ENCODE assay signal across 21 mouse cellular contexts in the genomic region with DNA sequence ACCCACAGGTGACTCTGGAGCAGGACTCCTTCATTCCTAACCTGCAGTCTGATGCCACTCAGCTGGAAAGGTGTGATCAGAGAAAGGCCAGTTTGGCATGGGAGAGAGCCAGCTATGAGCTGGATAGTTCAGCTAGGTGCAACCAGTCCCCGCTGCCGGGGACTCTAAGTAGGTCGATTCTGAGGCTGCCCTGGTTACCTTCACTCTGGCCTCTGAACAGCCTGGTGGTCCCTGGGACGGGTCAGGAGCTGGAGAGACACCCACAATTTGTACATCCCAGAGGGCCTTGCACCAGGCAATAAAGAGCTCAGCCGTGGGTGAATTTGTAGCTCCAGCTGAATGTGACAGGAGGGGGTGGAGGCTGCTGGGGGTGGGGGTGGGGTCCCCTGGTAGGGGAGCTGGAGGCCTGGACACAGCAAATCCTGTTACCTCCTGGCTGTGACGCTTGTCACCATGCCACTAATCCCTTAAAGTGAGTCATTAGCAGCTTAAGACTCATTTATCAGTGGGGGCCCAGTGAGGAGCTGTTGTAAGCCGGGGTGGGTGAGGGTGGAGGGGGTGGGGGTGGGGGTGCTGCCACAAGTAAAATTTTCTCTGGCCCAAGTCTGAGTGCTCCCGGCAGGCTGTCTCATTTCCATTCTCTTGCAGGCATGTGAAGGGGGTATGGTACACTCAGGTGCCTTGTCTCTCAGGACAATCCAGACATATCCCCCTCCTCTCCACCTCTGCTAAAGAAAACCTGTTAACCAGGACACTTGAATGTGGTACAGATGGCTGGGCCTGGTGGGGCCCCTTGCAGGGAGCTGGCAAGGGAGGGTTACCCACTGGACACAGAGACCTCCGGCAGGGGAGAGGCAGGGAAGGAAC.
DNase-seq lines count a peak whose midpoint lies in the region; ATAC-seq and TF ChIP-seq lines count a peak whose summit lies in the region.
"Had no signal": no experiment of that assay in that cellular context is flagged by ENCODE, and none has a peak within 500 bp of the region (broad histone marks: within the 10 kb centered on the region; RNA-seq: fewer than 3 reads in every experiment).

No protein-coding gene starts in this region.

- H3K4me1 ChIP-seq in forebrain, embryonic 10.5 days: peaks cover 28% of the 10 kb centered on the region
- peaks cover 22% of the 10 kb centered on the region for H3K4me1 ChIP-seq in forebrain, embryonic 15.5 days
- H3K4me1 ChIP-seq in forebrain, embryonic 12.5 days: peaks cover 19% of the 10 kb centered on the region
- H3K4me1 ChIP-seq in limb, embryonic 13.5 days: peaks cover 25% of the 10 kb centered on the region
- no peaks in the 10 kb centered on the region for H3K4me1 ChIP-seq in midbrain, postnatal 0 days (ENCODE audit: insufficient read depth, low read length)

- H3K27me3 ChIP-seq in forebrain, embryonic 10.5 days (ENCODE audit: poor library complexity, severe bottlenecking): peaks cover 40% of the 10 kb centered on the region
- H3K27me3 ChIP-seq in forebrain, embryonic 15.5 days: no peaks in the 10 kb centered on the region
- H3K27me3 ChIP-seq in forebrain, embryonic 12.5 days: no peaks in the 10 kb centered on the region
- H3K27me3 ChIP-seq in limb, embryonic 13.5 days: no peaks in the 10 kb centered on the region
- H3K27me3 ChIP-seq in midbrain, postnatal 0 days (ENCODE audit: insufficient read depth, low read length): no peaks in the 10 kb centered on the region; the same call in 1 of the 2 replicates
- H3K27me3 ChIP-seq: liver, embryonic 13.5 days; neural tube, embryonic 12.5 days had no signal

- intact Hi-C loops in heart, postnatal 25 days (cut with DNase I): no loop called here
- intact Hi-C loops in left cerebral cortex, postnatal 14 days (cut with DNase I): no loop called here

- H3K36me3 ChIP-seq in forebrain, embryonic 10.5 days (replicated peaks): peaks cover 9% of the 10 kb centered on the region
- H3K36me3 ChIP-seq in forebrain, embryonic 15.5 days: no peaks in the 10 kb centered on the region
- no peaks in the 10 kb centered on the region for H3K36me3 ChIP-seq in forebrain, embryonic 12.5 days (replicated peaks)
- H3K36me3 ChIP-seq in limb, embryonic 13.5 days: peaks cover 6% of the 10 kb centered on the region; the same call in 1 of the 2 replicates
- H3K36me3 ChIP-seq in midbrain, postnatal 0 days (ENCODE audit: insufficient read depth, low read length): no peaks in the 10 kb centered on the region

- WGBS in forebrain, embryonic 10.5 days: 26% methylated on average over 9 of the region's 9 CpGs
- 17% methylated on average over 9 of the region's 9 CpGs for WGBS in forebrain, embryonic 15.5 days
- WGBS in forebrain, embryonic 12.5 days: 21% methylated on average over 9 of the region's 9 CpGs
- WGBS in limb, embryonic 13.5 days: 35% methylated on average over 9 of the region's 9 CpGs
- WGBS in midbrain, postnatal 0 days: 23% methylated on average over 9 of the region's 9 CpGs

- no peaks in the 10 kb centered on the region for H3K9me3 ChIP-seq in forebrain, embryonic 10.5 days
- H3K9me3 ChIP-seq in forebrain, embryonic 15.5 days: no peaks in the 10 kb centered on the region
- no peaks in the 10 kb centered on the region for H3K9me3 ChIP-seq in forebrain, embryonic 12.5 days
- no peaks in the 10 kb centered on the region for H3K9me3 ChIP-seq in limb, embryonic 13.5 days
- no peaks in the 10 kb centered on the region for H3K9me3 ChIP-seq in midbrain, postnatal 0 days (ENCODE audit: low read length)
- H3K9me3 ChIP-seq: heart, embryonic 10.5 days; liver, embryonic 13.5 days; neural tube, embryonic 12.5 days had no signal

- no peak overlapping the region for H3K9ac ChIP-seq in forebrain, embryonic 15.5 days (replicated peaks)
- no peak overlapping the region for H3K9ac ChIP-seq in forebrain, embryonic 12.5 days
- H3K9ac ChIP-seq in limb, embryonic 13.5 days: 0 out of 2 replicates have a peak overlapping the region, but pooled peaks have one; percentile 25
- H3K9ac ChIP-seq in midbrain, postnatal 0 days (replicated peaks; ENCODE audit: low read length, poor library complexity, severe bottlenecking): no peak overlapping the region
- H3K9ac ChIP-seq: liver, embryonic 13.5 days; neural tube, embryonic 12.5 days had no signal

- H3K4me2 ChIP-seq in forebrain, embryonic 15.5 days (replicated peaks): no peak overlapping the region
- H3K4me2 ChIP-seq in forebrain, embryonic 12.5 days: no peak overlapping the region
- H3K4me2 ChIP-seq in limb, embryonic 13.5 days (replicated peaks): no peak overlapping the region
- H3K4me2 ChIP-seq in midbrain, postnatal 0 days (ENCODE audit: low read depth, low read length, poor library complexity, severe bottlenecking): no peak overlapping the region
- H3K4me2 ChIP-seq: liver, embryonic 13.5 days; neural tube, embryonic 12.5 days had no signal

- ATAC-seq in forebrain, embryonic 15.5 days (replicated peaks): no peak
- ATAC-seq in forebrain, embryonic 12.5 days (ENCODE audit: low FRiP score): peak; percentile 44; the same call in 1 of the 2 replicates
- ATAC-seq in limb, embryonic 13.5 days (ENCODE audit: low FRiP score, low read depth): no peak
- ATAC-seq in midbrain, postnatal 0 days (ENCODE audit: low FRiP score): no peak
- ATAC-seq: intestine, embryonic 16.5 days had no signal

- no peak overlapping the region for H3K4me3 ChIP-seq in forebrain, embryonic 10.5 days
- no peak overlapping the region for H3K4me3 ChIP-seq in forebrain, embryonic 15.5 days
- no peak overlapping the region for H3K4me3 ChIP-seq in forebrain, embryonic 12.5 days (replicated peaks)
- no peak overlapping the region for H3K4me3 ChIP-seq in limb, embryonic 13.5 days
- no peak overlapping the region for H3K4me3 ChIP-seq in midbrain, postnatal 0 days (ENCODE audit: low read depth, low read length)
- H3K4me3 ChIP-seq: heart, embryonic 10.5 days; liver, embryonic 13.5 days; neural tube, embryonic 12.5 days had no signal

- H3K27ac ChIP-seq in forebrain, embryonic 10.5 days: 0 out of 2 replicates have a peak overlapping the region, but pooled peaks have one; percentile 31
- H3K27ac ChIP-seq in forebrain, embryonic 15.5 days (replicated peaks): no peak overlapping the region
- H3K27ac ChIP-seq in forebrain, embryonic 12.5 days: no peak overlapping the region
- H3K27ac ChIP-seq in limb, embryonic 13.5 days: no peak overlapping the region
- no peak overlapping the region for H3K27ac ChIP-seq in midbrain, postnatal 0 days (ENCODE audit: low read depth, low read length)
- H3K27ac ChIP-seq: heart, embryonic 10.5 days; kidney, postnatal 0 days; liver, embryonic 13.5 days; neural tube, embryonic 12.5 days had no signal

- no peak for DNase-seq in forebrain, embryonic 10.5 days (ENCODE audit: extremely low spot score, low spot score)
- DNase-seq in midbrain, postnatal 0 days (ENCODE audit: low spot score): peak; percentile 13
- DNase-seq in layer of hippocampus, postnatal 10 days (ENCODE audit: low spot score in 2 of 2): no peak
- DNase-seq in heart, postnatal 25 days (ENCODE audit: low spot score): no peak
- DNase-seq in left cerebral cortex, postnatal 14 days (ENCODE audit: low spot score in 2 of 2): no peak
- DNase-seq: adrenal gland, postnatal 14 days; cerebellum, postnatal 25 days; gastrocnemius, postnatal 14 days; heart, postnatal 14 days; liver, embryonic 13.5 days; lung, postnatal 14 days; right cerebral cortex, adult 18-20 months; spleen, adult 18-20 months; thymus, postnatal 14 days had no signal

- TF ChIP-seq CTCF in midbrain, postnatal 0 days (IDR thresholded peaks at IDR 0.05): no peak
